Mouse (Mus musculus) forebrain, postnatal 0 days (tissue): ENCODE measurements around the gene Pex14. TPM values are rescaled to one million over a fixed set of nuclear protein-coding genes. Genes with fewer than 3 reads are reported as not detected.

Experiments
- ATAC-seq: fragments of 200-750 bp; cut with Nextera tagmentation; 2 replicates; pipeline ENCODE4 v1.8.0; 2017; ENCODE audit warnings: mild to moderate bottlenecking, moderate library complexity
- DNase-seq: peaks from one replicate; pipeline ENCODE4 v3.0.0-alpha.2; 2015
- H3K27ac ChIP-seq: fragments of 300-500 bp; sonication (generic); 2 replicates; pipeline ENCODE4 v1.5.1; 2014; ENCODE audit warnings: low read depth, mild to moderate bottlenecking, antibody characterized with exemption, low read length, moderate library complexity, mixed read lengths
- H3K27me3 ChIP-seq: fragments of 300-500 bp; sonication (generic); 2 replicates; pipeline ENCODE4 v1.6.1; 2014; ENCODE audit warnings: mild to moderate bottlenecking, low read length, mixed read lengths; ENCODE audit not compliant: insufficient read depth
- H3K36me3 ChIP-seq: fragments of 300-500 bp; sonication (generic); 2 replicates; pipeline ENCODE4 v1.6.1; 2014; ENCODE audit warnings: mild to moderate bottlenecking, moderate library complexity; ENCODE audit not compliant: insufficient read depth
- H3K4me1 ChIP-seq: fragments of 300-500 bp; sonication (generic); 2 replicates; pipeline ENCODE4 v1.6.1; 2014; ENCODE audit warnings: antibody characterized with exemption; ENCODE audit not compliant: insufficient read depth
- H3K4me2 ChIP-seq: fragments of 300-500 bp; sonication (generic); 2 replicates; pipeline ENCODE4 v1.6.1; 2014; ENCODE audit warnings: low read depth, mild to moderate bottlenecking, moderate library complexity
- H3K4me3 ChIP-seq: fragments of 300-500 bp; sonication (generic); 2 replicates; pipeline ENCODE4 v1.5.1; 2014; ENCODE audit warnings: low read depth, low read length, mixed read lengths
- H3K9ac ChIP-seq: fragments of 300-500 bp; sonication (generic); 2 replicates; pipeline ENCODE4 v1.6.1; 2014; ENCODE audit warnings: mild to moderate bottlenecking
- H3K9me3 ChIP-seq: fragments of 300-500 bp; sonication (generic); 2 replicates; pipeline ENCODE4 v1.6.1; 2016; ENCODE audit warnings: low read length
- CTCF ChIP-seq: sonication (generic); IDR thresholded peaks from 2 replicates; pipeline ENCODE4 v1.5.1; 2016; ENCODE audit warnings: antibody characterized with exemption, control low read depth, low read depth
- WGBS: fragments of 180-500 bp; shearing (Covaris S2); extraction: QIAGEN DNeasy Blood & Tissue Kit; methylation state at CpG from one replicate; pipeline ENCODE4 v1.1.7; 2014; 5-methylcytosine and 5-hydroxymethylcytosine counted together
- polyA plus RNA-seq: library from polyadenylated mRNA; unstranded; fragments of >200 nt; fragmentation: Nextera tagmentation; extraction: Ambion mirVana; gene quantifications from 2 replicates; pipeline ENCODE4 v1.2.1, GENCODE M21; 2015
- total RNA-seq: library from RNA; depleted of rRNA; stranded (reverse); fragments of >200 nt; gene quantifications from 2 replicates; pipeline ENCODE4 v1.2.3, GENCODE M21; 2014

Pex14 gene
- total and polyA plus RNA-seq, 2 experiments from 2014 or later, result 66.5 to 66.6 TPM

DNA sequence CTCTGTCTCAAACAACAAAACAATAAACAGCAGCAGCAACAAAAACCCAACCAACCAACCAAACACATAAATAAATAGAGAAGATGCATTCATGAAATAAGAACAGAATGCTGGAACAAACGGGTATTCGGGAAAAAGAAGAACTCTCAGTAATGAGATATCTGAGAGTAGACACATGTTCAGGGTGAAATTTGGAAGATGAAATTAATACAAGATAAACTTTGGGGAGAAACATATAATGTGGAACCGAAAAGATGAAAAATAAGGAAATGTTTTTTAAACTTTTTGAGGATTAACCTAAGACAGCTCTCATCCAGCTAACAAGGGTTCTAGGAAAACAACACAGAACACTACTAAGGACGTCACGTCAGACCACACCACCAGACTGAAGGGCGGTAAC, 92.9 kb downstream of the Pex14 start:
- Histone ChIP-seq H3K4me1 (no peaks in the 10 kb centered on the region), H3K4me2 (no peak overlapping the region), H3K27me3 (no peaks in the 10 kb centered on the region), H3K4me3 (no peak overlapping the region), H3K9me3 (no peaks in the 10 kb centered on the region), H3K27ac (no peak overlapping the region), H3K36me3 (no peaks in the 10 kb centered on the region), H3K9ac (no peak overlapping the region)
- DNase-seq (no peak), ATAC-seq (no peak)
- TF ChIP-seq CTCF, result no peak
- 96% methylated on average over 6 of the region's 6 CpGs for WGBS

DNA sequence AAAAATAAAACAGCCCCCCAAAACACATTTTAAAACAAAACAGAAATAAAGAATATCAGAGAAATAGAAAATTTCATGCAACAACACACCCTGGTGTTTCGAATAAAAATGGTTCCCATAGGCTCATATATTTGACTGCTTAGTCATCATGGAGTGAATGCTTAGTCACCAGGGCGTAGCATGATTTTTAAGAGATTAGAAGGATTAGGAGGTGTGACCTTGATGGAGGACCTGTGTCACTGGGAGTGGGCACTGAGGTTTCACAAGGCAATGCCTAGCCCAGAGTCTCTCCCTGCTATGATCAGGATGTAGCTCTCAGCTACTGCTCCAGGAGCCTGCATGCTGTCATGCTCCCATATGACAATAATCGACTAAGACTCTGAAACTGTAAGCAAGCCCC, 93.6 kb downstream of the Pex14 start:
- H3K4me3 ChIP-seq, result no peak overlapping the region
- ATAC-seq (no peak), DNase-seq (no peak)
- no peaks in the 10 kb centered on the region for H3K4me1 ChIP-seq
- no peak overlapping the region for H3K9ac ChIP-seq
- no peak overlapping the region for H3K27ac ChIP-seq
- no peak for TF ChIP-seq CTCF
- no peaks in the 10 kb centered on the region for H3K36me3 ChIP-seq
- H3K27me3 ChIP-seq, result no peaks in the 10 kb centered on the region
- no peaks in the 10 kb centered on the region for H3K9me3 ChIP-seq
- no peak overlapping the region for H3K4me2 ChIP-seq
- WGBS, result 92% methylated on average over 3 of the region's 3 CpGs

DNA sequence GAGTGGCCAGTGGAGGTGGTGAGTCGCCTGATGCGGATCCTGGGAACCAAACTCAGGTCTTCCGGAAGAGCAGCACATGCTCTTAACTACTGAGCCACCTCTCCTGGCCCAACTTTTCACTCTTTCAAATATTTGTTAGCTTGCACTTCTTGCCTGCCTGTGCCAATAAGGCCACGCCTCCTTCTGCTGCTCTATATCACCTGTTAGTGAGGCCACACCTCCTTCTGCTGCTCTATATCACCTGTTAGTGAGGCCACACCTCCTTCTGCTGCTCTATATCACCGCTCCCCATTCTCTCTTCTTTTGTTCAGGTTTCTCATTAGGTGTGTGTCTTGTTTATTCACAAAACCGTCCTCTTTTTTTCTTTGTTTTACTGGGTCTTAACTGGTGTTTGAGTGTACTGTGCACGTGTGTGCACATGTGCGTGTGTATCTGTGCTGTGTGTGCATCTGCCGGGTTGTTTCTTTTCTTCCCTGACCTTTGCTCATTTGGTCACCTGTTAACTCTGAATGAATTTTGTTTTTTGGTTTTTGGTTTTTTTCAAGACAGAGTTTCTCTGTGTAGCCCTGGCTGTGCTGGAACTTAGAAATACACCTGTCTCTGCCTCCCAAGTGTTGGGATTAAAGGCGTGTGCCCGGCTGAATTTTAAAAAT, 97.1 kb downstream of the Pex14 start:
- H3K9me3 ChIP-seq, result no peaks in the 10 kb centered on the region
- no peak for TF ChIP-seq CTCF
- no peaks in the 10 kb centered on the region for H3K4me1 ChIP-seq
- no peak overlapping the region for H3K9ac ChIP-seq
- H3K27me3 ChIP-seq, result no peaks in the 10 kb centered on the region
- 92% methylated on average over 11 of the region's 11 CpGs for WGBS
- H3K27ac ChIP-seq, result no peak overlapping the region
- no peak for ATAC-seq
- no peak overlapping the region for H3K4me3 ChIP-seq
- H3K36me3 ChIP-seq, result no peaks in the 10 kb centered on the region
- H3K4me2 ChIP-seq, result no peak overlapping the region
- DNase-seq, result no peak

DNA sequence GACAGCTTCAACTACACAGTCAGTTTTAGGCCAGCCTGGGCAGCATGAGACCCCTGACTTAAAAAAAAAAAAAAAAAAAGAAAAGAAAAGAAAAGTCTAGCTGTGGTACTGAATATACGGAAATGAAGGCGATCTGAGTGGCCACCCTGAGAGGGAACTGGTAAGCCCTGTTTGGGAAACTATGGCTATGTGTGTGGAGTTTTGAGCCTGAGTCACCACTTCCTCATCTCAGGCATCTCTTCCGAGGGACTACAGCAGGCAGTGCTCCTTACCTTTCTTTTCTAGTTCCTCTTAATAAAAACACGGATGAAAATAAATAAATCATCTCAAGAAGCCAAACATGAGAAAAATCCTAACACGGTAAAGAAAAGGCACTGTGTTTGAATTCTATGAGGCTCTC, 98.2 kb downstream of the Pex14 start:
- H3K9me3 ChIP-seq, result no peaks in the 10 kb centered on the region
- no peak overlapping the region for H3K9ac ChIP-seq
- no peaks in the 10 kb centered on the region for H3K27me3 ChIP-seq
- no peak overlapping the region for H3K4me3 ChIP-seq
- no peaks in the 10 kb centered on the region for H3K4me1 ChIP-seq
- DNase-seq (no peak), ATAC-seq (no peak)
- H3K36me3 ChIP-seq, result no peaks in the 10 kb centered on the region
- no peak for TF ChIP-seq CTCF
- no peak overlapping the region for H3K4me2 ChIP-seq
- H3K27ac ChIP-seq, result no peak overlapping the region
- 92% methylated on average over 5 of the region's 5 CpGs for WGBS

- no peak overlapping the region for H3K27ac ChIP-seq
- no peak overlapping the region for H3K9ac ChIP-seq
- 93% methylated on average over 6 of the region's 6 CpGs for WGBS
- DNase-seq, result no peak
- H3K4me1 ChIP-seq, result no peaks in the 10 kb centered on the region
- TF ChIP-seq CTCF, result no peak
- H3K9me3 ChIP-seq, result no peaks in the 10 kb centered on the region
- no peak overlapping the region for H3K4me3 ChIP-seq
- no peak overlapping the region for H3K4me2 ChIP-seq
- no peaks in the 10 kb centered on the region for H3K27me3 ChIP-seq
- H3K36me3 ChIP-seq, result no peaks in the 10 kb centered on the region
- no peak for ATAC-seq
Observed at GRCm38 (mm10) chr4:149000746-149001145, 98.9 kb downstream of the Pex14 start.

DNA sequence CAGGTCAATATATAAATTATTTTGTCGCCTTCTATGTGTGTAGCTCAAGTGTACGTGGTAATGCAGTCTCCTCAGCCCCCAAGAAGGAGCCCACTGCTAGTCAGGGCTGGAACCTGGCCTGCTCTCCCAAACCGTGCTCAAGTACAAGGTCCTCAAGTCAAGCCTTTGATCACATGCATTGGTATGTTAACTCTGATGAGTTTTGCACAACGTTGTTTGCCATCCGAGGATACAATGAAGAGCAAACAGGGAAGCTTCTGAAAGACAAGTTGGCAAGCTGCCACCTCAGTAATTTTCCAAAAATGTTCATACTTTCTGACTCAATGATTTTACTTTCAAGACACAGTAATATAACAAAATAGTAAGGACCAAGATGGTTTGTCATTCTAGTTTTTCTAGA, 105.7 kb downstream of the Pex14 start:
- DNase-seq, result no peak
- Histone ChIP-seq H3K9ac (no peak overlapping the region), H3K9me3 (no peaks in the 10 kb centered on the region), H3K36me3 (no peaks in the 10 kb centered on the region), H3K27ac (no peak overlapping the region), H3K4me1 (no peaks in the 10 kb centered on the region), H3K27me3 (no peaks in the 10 kb centered on the region), H3K4me3 (no peak overlapping the region), H3K4me2 (no peak overlapping the region)
- 56% methylated on average over 5 of the region's 5 CpGs for WGBS
- no peak for TF ChIP-seq CTCF
- no peak for ATAC-seq

DNA sequence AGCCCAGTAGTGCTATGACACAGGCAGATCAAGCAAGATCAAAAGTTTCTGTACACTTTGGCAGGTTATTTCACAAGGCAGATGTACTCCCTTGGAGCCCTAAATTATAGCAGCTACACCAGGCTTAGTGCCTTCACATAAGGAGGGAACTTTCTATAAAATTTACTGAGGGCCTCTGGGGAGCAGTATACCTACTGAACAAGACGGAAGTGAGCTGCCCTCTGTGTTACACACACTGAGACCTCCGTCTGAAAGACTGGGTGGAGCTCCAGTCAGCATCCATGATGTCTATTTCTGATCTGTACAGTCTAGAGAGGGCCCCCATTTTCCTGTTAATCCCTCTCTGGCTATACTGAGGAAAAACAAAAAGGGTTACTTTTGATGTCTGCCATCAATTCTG, 109.6 kb downstream of the Pex14 start:
- DNase-seq (no peak), ATAC-seq (no peak)
- H3K27ac ChIP-seq, result no peak overlapping the region
- no peak overlapping the region for H3K9ac ChIP-seq
- H3K4me3 ChIP-seq, result no peak overlapping the region
- no peak for TF ChIP-seq CTCF
- H3K4me1 ChIP-seq, result 0 out of 2 replicates have a peak, but pooled peaks cover 4% of the 10 kb centered on the region
- no peaks in the 10 kb centered on the region for H3K36me3 ChIP-seq
- H3K4me2 ChIP-seq, result no peak overlapping the region
- no peaks in the 10 kb centered on the region for H3K27me3 ChIP-seq
- WGBS, result 39% methylated on average over 2 of the region's 2 CpGs
- H3K9me3 ChIP-seq, result no peaks in the 10 kb centered on the region
